In genomic region chr6:123930951-123931350, GRCm38 (mm10) we compare ENCODE assay signal across 8 mouse cellular contexts.
DNase-seq lines count a peak whose midpoint lies in the region; ATAC-seq and TF ChIP-seq lines count a peak whose summit lies in the region.
"Not testable (repeated sequence)": the region's sequence is repeated elsewhere in the genome, so short reads cannot be mapped to it uniquely, and the experiment has no call there.

No protein-coding gene starts in this region.

- TF ChIP-seq CTCF in cortical plate, adult 2 months (IDR thresholded peaks at IDR 0.05; ENCODE audit: extremely low read depth, insufficient read depth, low read length), result peak; percentile 2; the same call in 1 of the 2 replicates

- TF ChIP-seq POLR2A in cortical plate, adult 2 months (IDR thresholded peaks at IDR 0.05; ENCODE audit: extremely low read depth, insufficient read depth, low read length), result not testable (repeated sequence)

- not testable (repeated sequence) for H3K27ac ChIP-seq in cortical plate, adult 2 months (ENCODE audit: insufficient read depth, low read length); midbrain, embryonic 12.5 days (replicated peaks)

- H3K27me3 ChIP-seq in midbrain, embryonic 12.5 days, result not testable (repeated sequence)

- H3K4me2 ChIP-seq in midbrain, embryonic 12.5 days (replicated peaks), result not testable (repeated sequence)

- peak; percentile 66 for DNase-seq in 3T3-L1 (ENCODE audit: low read depth, low spot score)
- DNase-seq in adrenal gland, adult 18-20 months (ENCODE audit: low spot score in 2 of 2), result peak; percentile 39 to 42
- DNase-seq in heart, adult 11 months, result peak; percentile 59
- DNase-seq in kidney, adult 18-20 months, result peak; percentile 40
- DNase-seq in left cerebral cortex, postnatal 10 days (ENCODE audit: extremely low spot score in 1 of 2, low spot score in 2 of 2), result peak; percentile 10 to 29
- DNase-seq in spleen, postnatal 10 days (ENCODE audit: low spot score in 2 of 2), result peak; percentile 16 to 64

- not testable (repeated sequence) for H3K9ac ChIP-seq in midbrain, embryonic 12.5 days (replicated peaks)

- H3K4me1 ChIP-seq in cortical plate, adult 2 months (ENCODE audit: control insufficient read depth, insufficient read depth, low read length); midbrain, embryonic 12.5 days: not testable (repeated sequence)

- WGBS in midbrain, embryonic 12.5 days, result 4% methylated on average over 3 of the region's 6 CpGs

- not testable (repeated sequence) for H3K36me3 ChIP-seq in midbrain, embryonic 12.5 days

- intact Hi-C loops in left cerebral cortex, postnatal 10 days (cut with DNase I), result loop anchor here (5.0 kb wide), 2 partner anchors 331 to 451 kb away; no protein-coding TSS in a partner anchor

- peak; percentile 80 for ATAC-seq in midbrain, embryonic 12.5 days (ENCODE audit: low FRiP score, low read depth)

- H3K4me3 ChIP-seq in cortical plate, adult 2 months (ENCODE audit: insufficient read depth, low read length); midbrain, embryonic 12.5 days: not testable (repeated sequence)

- not testable (repeated sequence) for H3K9me3 ChIP-seq in midbrain, embryonic 12.5 days
